Mouse (Mus musculus): Measurements from ENCODE around the gene Dcaf12l2. TPM values are rescaled to one million over a fixed set of nuclear protein-coding genes. Genes with fewer than 3 reads are reported as not detected.

Gene Dcaf12l2
- polyA plus RNA-seq (2014; fragmentation: Nextera tagmentation; extraction: Ambion mirVana) = 0.86 and 1.6 TPM in 2 replicates

DNA sequence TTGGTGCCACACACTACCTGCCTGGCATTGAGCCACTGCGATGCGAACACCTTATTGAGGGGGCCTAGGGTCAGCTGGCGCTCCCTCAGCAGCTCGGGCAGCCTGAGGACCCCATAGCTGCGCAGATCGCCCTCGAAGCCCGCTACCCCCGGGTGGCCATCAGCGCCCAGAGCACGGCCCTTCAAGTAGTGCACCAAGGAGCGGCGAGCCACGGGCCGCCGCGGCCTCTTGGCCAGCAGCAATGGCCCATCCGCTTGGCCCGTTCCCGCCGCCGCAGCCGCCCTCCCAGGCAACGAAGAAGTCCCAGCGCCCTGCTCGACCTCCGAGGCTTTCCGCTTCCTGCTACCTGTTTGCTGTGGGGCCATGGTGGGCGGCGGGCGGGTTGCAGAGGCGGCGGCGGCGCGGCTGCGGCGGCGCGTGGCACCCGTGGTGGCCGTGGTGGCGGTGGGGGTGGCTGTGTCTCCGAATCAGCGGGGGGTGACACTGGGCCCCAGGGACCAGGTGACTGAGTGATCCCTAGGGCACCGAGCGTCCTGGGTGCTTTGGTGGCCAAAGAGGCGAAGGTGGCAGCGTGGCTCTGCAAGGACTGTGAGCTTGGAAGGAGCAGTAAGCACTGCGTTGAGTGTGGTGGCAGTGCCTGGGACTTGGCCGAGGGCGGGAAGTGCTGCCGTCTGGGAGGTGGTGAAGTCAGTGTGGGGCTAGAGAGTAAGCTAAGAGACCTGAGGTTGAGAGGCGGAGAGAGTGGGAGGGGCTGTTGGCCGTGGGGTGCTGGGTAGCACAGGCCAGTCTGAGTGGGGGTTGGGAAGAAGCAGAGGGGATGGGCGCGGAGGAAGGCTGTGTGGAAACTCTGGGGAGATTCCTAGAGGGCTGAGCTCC lies at the start of gene Dcaf12l2:
TSS of gene Dcaf12l2 (minus strand) at position 697 of the 876 bp plus-strand sequence.
- Histone ChIP-seq H3K9me3 (ENCODE audit: control insufficient read depth, low read length) (no peaks in the 10 kb centered on the region), H3K27ac (replicated peaks in 1 of 2; ENCODE audit: control insufficient read depth in 1 of 2, insufficient read depth in 1 of 2, low read depth in 2 of 2, low read length in 2 of 2) (0 out of 4 replicates have a peak within 1 kb of the TSS, but pooled peaks of 1 of the 2 experiments have one; percentile 3)
- peak; percentile 83 for ATAC-seq (ENCODE audit: insufficient number of reproducible peaks, insufficient read depth, low FRiP score, low read depth)

DNA sequence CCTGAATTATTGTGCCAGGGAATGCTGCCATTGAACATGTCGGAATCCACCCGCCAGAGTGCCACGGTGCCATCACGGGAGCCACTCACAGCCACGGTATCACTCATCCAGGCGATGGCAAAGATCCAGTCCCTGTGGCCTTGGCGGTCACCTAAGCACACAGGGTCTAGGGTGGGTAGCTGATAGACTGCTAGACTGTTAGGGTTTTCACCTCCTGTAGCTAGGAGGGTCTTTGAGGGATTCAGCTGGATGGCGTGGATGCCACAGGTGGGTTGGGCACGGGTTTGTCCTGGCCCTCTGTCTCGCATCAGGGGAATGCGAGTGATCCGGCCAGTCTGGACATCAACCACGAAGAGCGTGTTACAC lies 879 bp downstream of the Dcaf12l2 start:
- H3K4me3 ChIP-seq (ENCODE audit: control insufficient read depth in 1 of 2, insufficient read depth in 1 of 2, low read depth in 1 of 2, low read length in 2 of 2) = peak overlapping the region; percentile 50 to 67
- H3K4me2 ChIP-seq (ENCODE audit: low read length) = peak overlapping the region; percentile 70
- no peaks in the 10 kb centered on the region for H3K36me3 ChIP-seq (ENCODE audit: control insufficient read depth, insufficient read depth, low read length)
- WGBS = 58% methylated on average over 14 of the region's 14 CpGs
- no peaks in the 10 kb centered on the region for H3K9me3 ChIP-seq (ENCODE audit: control insufficient read depth, low read length)
- no peaks in the 10 kb centered on the region for H3K27me3 ChIP-seq (ENCODE audit: control insufficient read depth, insufficient read depth, low read length)
- no peak overlapping the region for H3K27ac ChIP-seq (replicated peaks in 1 of 2; ENCODE audit: control insufficient read depth in 1 of 2, insufficient read depth in 1 of 2, low read depth in 2 of 2, low read length in 2 of 2)
- peak overlapping the region; percentile 64 for H3K9ac ChIP-seq (ENCODE audit: low read length)
- no peaks in the 10 kb centered on the region for H3K4me1 ChIP-seq (ENCODE audit: control insufficient read depth in 2 of 2, insufficient read depth in 2 of 2, low read length in 2 of 2)
- ATAC-seq (ENCODE audit: insufficient number of reproducible peaks, insufficient read depth, low FRiP score, low read depth) = no peak

More for the DNA sequence above, at the start of gene Dcaf12l2:
- Histone ChIP-seq H3K4me1 (ENCODE audit: control insufficient read depth in 2 of 2, insufficient read depth in 2 of 2, low read length in 2 of 2) (no peaks in the 10 kb centered on the region), H3K9ac (ENCODE audit: low read length) (peak within 1 kb of the TSS; percentile 64), H3K4me3 (ENCODE audit: control insufficient read depth in 1 of 2, insufficient read depth in 1 of 2, low read depth in 1 of 2, low read length in 2 of 2) (peak within 1 kb of the TSS; percentile 50 to 67), H3K27me3 (ENCODE audit: control insufficient read depth, insufficient read depth, low read length) (no peaks in the 10 kb centered on the region), H3K4me2 (ENCODE audit: low read length) (peak within 1 kb of the TSS; percentile 70), H3K36me3 (ENCODE audit: control insufficient read depth, insufficient read depth, low read length) (no peaks in the 10 kb centered on the region)
- WGBS = 18% methylated on average over 54 of the region's 57 CpGs
